Mouse (Mus musculus) cerebellum, adult 11 months (tissue): ENCODE measurements around the gene Ncaph.
"Not testable (repeated sequence)": the region's sequence is repeated elsewhere in the genome, so short reads cannot be mapped to it uniquely, and the experiment has no call there.

Experiments
- DNase-seq: peaks from one replicate; pipeline ENCODE4 v3.0.0; 2022

Ncaph gene

DNA sequence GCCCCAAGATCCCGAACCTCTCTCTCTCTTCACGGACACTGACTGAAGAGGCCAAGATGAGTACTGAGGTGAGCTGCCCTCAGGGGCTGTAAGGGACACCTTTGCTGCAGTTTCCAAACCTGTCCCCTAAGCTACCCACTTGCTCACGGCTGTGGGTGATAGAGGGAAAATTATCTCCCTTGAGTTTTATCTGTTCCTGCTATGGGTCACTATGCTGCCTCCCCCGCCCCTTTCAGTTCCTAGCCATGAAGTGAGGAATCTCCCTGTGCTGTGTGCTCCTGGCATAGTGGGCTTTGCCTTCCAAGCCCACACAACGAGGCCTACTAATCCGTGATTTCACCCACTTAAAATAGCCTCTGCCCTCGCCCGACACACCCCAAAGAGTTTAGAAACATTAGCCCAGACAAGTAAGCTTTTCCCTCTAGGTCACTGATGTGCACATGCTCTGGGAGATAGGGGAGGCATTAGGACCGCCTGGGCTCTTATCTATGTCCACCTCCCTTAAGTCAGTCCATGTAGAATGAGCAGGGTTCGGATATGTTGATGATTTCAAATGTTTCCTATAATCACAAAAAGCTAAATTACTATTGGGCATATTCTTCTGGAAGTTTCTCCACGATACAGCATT is 53.0 kb downstream of the Ncaph start:
- DNase-seq = no peak

DNA sequence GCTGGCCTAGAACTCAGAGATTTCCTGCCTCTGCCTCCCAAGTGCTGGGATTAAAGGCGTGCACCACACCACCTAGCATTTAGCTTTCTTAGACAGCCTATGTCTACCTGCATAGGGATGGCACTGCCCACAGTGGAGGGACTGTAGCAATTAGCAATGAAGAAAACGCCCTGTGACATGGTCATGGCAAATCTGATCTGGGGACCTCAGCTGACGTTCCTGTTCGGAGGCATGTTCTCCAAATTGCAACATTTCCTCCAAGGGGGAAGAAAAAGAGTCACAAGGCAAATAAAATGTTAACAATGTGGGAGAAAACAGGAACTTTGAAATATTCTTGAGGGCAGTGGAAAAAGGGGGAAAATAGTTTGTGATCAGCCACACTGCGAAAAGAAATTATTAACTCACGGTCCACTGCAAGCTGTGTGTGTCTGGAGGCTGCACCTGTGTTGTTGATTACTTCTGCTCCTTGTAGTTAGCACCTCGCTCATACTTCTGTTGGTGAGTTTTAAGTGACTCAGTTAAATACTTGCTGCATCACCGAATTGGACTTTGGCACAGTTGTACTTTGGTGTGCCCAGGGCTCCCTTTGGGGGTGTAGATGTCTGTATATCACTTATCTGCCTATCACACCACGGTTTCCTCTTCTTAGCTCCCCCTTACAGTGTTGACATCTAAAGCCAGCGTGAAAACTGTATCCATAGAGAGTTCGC is 53.7 kb downstream of the Ncaph start:
- no peak for DNase-seq

DNA sequence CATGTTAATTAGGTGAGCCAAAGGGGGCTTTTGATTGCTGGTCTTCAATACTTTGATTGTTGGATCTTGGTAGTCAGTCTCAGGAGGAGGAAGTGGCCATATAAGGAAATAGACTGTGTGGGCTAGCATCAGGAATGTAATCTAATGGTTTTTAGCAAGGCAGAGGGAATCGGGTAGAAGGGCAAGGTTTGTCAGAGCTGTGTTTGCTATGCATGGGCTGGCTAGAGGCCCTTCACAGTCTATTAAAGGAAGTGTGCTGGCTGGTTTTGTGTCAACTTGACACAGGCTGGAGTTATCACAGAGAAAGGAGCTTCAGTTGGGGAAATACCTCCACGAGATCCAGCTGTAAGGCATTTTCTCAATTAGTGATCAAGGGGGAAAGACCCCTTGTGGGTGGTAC is 54.7 kb downstream of the Ncaph start:
- DNase-seq = not testable (repeated sequence)

DNA sequence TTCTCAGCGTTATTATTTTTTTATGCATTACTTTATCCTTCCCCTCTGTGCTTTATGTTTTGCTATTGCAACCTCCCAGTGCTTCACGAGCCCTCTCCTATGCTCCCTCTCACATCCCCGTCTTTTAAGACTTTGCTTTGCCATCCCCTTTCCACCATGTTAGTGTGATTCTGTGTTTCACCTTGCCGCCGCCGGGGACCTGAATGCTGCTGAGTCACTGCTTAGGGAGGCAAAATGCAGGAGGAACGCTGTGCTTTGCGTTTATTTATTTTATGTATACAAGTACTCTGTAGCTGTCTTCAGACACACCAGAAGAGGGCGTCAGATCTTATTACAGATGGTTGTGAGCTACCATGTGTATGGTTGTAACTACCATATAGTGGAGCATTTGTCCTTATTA is 56.1 kb downstream of the Ncaph start:
- no peak for DNase-seq

- no peak for DNase-seq
These were observed 59.6 kb downstream of the Ncaph start for GRCm38 (mm10) chr2:127074116-127074515.

GRCm38 (mm10) chr2:127070879-127071278 is 62.9 kb downstream of the Ncaph start:
- DNase-seq = no peak

DNA sequence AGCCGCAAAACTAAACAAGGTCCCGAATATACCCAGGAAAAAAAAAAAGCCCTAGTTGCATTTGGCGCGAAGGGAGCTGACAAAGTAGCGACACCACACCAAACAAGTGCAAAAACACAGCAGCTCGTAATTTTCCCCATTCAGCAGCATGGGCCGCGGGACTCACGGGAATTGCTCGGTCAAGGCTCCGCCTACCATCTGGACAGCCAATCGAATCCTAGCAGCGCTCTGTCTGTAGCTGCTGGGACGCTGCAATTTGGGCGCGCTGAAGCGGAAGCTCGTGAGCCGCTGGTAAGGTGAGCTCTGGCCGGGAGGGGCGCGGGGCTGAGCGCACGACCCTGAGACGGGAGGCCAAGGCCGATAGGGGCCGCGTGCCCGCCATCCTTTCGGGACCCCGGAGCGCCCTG is 63.3 kb downstream of the Ncaph start, which contains the start of gene Blvra:
Gene Blvra (plus strand): TSS at position 231 of the 407 bp plus-strand sequence.
- DNase-seq = peak; percentile 80

DNA sequence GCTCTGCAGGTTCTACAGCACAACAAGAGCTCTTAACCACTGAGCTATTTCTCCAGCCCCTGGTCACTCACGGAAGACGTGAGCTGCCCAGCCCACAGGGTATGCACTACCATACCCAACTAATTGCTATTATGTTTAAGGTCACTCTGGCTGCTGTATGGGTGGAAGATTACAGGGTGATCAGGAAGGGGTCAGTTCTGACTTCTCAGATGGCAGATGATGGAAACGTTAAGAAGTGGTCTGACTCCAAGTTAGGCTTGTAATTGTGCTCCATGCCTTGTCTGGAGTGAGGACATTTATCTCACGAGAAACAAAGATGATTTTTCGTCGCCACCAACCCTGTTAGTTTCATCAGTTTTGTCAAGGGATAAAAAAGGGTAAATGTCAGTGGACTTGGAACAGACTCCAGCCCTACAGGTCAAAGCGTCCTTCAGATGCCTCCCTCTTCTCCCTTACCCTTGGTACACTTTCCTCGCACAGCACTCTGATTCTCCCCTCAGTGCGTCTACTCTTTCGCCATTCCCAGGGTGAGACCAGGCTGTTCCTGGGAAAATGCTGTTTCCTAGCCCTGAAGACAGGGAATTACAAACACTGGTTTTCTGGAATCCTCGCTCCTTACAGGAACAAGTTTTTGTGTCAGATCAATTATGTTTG is 63.8 kb downstream of the Ncaph start:
- DNase-seq = no peak

DNA sequence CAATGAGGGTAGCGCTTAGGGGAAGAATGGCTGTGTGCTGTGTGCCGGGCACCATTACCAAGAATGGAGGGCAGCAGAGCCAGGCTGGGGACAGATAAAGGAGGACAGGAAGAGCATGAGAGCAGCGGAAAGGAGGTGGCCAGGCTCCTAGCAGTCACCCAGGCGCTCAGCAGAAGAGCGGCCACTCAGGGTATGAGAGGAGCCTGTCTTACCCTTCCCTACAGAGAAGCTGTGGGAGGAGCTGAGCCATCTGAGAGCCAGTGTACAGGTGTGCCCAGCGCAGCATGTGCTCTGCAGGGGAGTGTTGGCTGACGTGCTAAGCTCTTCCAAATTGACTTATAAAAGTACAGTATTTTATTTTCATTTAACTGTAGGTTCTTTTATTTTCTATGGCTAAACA is 64.9 kb downstream of the Ncaph start:
- no peak for DNase-seq

- no peak for DNase-seq
These were observed 72.3 kb downstream of the Ncaph start for GRCm38 (mm10) chr2:127061471-127061870.
